Mouse (Mus musculus) mouse trophoblast stem cell (cell line): ENCODE results near the gene Ttll5.

ENCODE experiments used
- in situ Hi-C, 2 experiments: fragments of 300-500 bp; cut with MseI, MboI; formaldehyde crosslinking; loops; 2 replicates in 1 of 2; 3 replicates in 1 of 2; pipeline ENCODE4 v1.15.1; 2025

The Ttll5 gene

DNA sequence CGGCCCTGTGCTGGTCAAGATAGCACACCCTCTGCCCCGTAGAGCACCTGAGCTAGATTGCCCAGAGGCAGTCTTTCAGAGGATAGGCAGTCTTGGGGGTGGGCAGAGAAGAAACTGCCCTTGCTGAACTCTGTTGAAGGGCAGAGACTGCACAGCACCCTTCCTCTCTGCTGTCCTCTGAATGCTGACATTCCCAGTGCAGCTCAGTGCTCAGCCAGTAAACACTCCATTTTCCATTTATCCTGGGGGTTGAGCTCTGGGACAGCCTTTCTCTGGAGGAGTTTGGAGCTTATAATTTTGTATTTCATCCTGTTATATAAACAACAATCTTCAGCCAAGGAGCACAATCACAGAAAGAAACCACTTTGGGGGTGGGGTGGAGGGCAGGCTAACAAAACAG lies 138.7 kb downstream of the Ttll5 start:
- in situ Hi-C loops: no loop called here

GRCm38 (mm10) chr12:85963699-85964098 lies 139.2 kb downstream of the Ttll5 start:
- in situ Hi-C loops: no loop called here

- in situ Hi-C loops: no loop called here
Observed at GRCm38 (mm10) chr12:85964436-85964835, 140.0 kb downstream of the Ttll5 start.

DNA sequence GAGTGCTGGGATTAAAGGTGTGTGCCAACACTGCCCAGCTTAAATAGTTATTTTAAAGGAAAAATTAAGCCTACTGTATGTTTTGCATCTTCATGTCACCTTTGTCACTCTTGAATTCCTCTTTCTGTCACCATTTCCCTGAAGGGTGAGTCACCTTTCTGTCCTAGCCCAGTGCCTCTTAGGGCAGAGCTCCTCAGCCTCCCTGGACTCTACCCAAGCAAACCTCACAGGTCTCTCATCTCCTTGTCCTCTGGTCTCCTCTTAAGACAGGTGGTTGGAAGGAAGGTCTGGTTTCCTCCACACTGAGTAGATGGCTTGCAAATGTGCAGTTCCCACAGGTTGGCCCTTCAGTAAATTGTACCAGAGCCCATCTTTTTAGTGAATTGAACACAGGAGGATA lies 143.4 kb downstream of the Ttll5 start:
- in situ Hi-C loops: no loop called here

DNA sequence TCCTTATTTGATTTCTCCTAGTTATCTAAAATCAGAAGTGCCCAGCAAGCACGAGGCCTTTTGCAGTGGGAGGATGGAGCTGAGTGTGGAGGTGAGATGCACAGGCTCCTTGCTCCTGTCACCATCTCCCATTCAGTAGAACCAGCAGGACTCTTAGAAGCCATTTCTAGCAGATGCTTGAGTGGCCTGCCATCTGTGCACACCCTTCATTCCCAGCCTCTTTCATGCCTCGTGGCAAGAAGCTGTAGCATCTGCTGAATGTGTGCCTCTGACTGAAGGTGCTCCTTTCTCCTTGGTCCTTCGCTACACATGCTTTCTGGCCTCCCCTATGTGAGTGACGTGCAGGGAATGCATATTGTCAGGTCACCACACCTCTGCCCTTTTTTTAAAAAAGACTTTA lies 143.9 kb downstream of the Ttll5 start:
- in situ Hi-C loops: no loop called here

- in situ Hi-C loops: no loop called here
Observed at GRCm38 (mm10) chr12:85969571-85969970, 145.1 kb downstream of the Ttll5 start.

- in situ Hi-C loops: no loop called here
Observed at GRCm38 (mm10) chr12:85970191-85970590, 145.7 kb downstream of the Ttll5 start.

DNA sequence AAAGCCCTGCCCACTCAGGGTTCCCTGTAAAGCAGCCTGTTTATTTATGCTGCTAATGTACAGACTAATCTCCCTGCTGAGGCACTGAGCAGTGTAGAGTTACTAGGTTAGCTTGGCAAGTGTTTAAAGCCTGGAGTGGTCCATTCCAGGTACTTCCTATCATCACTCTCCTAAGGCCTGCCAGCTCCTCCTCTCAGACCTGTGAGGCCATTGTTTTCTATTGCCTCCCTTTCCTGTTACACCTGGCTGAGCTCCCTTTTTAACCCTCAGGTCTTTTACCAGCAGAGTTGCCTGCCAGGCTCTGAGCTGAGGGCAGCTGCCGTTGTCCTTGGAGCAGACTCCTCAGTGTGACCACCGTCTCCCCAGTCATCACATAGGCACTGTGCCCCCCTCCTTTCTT lies 146.3 kb downstream of the Ttll5 start:
- in situ Hi-C loops: no loop called here

DNA sequence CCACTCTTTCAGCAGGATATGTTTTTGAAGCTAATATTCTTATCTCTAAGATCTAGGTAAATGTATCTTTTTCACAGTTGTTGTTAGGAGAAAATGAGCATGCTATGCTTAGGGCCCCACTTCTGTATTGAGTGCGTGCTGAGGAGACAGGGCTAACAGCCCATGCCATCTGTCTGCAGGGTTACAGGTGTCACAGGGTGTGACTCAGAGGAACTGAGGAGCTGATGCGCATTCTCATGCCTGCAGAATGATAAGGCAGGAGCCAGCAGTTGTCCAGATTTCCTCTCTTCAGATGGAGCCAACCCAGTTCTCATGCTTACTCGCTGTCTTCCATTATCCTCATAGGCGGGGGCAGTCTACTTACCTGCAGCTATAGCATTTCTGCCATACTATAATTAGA lies 147.2 kb downstream of the Ttll5 start:
- in situ Hi-C loops: no loop called here

- in situ Hi-C loops: no loop called here
Observed at GRCm38 (mm10) chr12:85973526-85973925, 149.1 kb downstream of the Ttll5 start.

- in situ Hi-C loops: no loop called here
Observed at GRCm38 (mm10) chr12:85974030-85974429, 149.6 kb downstream of the Ttll5 start.

DNA sequence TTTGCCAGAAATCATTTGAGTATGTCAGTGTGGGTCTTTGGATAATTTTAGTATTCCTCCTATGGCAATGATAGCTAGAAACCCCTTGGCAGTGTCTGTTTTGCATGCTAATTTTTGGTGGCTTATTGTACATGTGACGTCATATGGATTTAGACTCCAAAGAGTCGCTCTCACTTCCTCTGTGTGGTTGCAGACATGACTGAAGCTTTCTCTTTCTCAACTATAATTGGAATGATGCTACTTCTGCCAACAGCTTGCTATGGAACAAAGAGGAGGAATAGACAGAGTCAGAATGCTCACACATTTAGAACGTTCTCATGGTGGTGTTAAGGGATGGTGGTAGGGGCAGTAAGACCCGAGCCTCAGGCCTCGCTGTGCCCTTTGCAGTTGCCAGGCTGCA lies 155.5 kb downstream of the Ttll5 start:
- in situ Hi-C loops: no loop called here

- in situ Hi-C loops: no loop called here
Observed at GRCm38 (mm10) chr12:85985524-85985923, 161.1 kb downstream of the Ttll5 start.

- in situ Hi-C loops: no loop called here
Observed at GRCm38 (mm10) chr12:85986024-85986423, 161.6 kb downstream of the Ttll5 start.

GRCm38 (mm10) chr12:85986540-85987443 lies 162.3 kb downstream of the Ttll5 start:
- in situ Hi-C loops: no loop called here

GRCm38 (mm10) chr12:85987444-85987889 lies 163.0 kb downstream of the Ttll5 start:
- in situ Hi-C loops: no loop called here

GRCm38 (mm10) chr12:85988121-85988520 lies 163.7 kb downstream of the Ttll5 start:
- in situ Hi-C loops: no loop called here

DNA sequence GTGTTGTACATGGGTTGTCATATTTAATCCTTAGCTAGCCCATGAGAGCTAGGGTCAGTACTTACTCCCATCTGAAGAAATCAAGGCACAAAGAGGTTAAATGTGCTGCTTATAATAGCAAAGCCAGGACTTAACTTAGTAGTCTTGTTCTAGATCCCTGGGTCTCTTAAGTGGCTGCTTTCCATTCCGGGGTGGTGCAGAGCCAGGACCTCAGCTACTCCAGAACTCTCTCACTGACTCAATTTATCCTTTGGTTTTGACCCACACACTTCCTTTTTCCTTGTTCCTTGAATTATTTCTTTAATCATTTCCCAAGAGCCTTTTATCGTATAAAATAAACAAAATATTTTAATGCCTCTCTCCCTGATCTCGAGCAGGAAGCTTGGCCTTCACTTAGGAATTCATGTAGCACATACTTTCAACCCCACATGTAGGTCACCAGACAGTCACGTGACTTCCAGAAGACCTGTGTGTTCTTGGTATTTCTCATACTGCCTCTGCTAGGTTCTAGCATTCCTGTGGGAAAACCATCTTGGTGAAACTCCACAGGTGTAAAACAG lies 164.4 kb downstream of the Ttll5 start:
- in situ Hi-C loops: no loop called here

GRCm38 (mm10) chr12:85992013-85992837 lies 167.8 kb downstream of the Ttll5 start:
- in situ Hi-C loops: no loop called here

DNA sequence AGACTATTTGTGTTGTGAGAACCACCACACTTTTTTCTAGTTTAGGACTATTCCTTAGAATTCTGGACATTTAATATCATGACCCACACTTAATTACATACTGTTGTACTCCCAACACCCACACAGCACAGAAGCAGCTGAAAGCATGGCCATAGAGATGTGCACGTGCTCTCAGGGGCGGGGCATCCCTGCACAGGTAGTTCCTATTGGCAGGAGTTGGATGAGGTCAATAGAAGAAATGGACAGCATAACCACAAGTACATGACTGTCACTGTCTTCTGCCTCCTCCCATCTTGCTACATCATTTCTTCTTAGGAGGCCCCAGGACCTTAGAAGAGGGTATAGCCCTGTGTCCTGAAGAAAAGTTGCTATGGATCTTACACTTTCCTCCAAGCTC lies 168.4 kb downstream of the Ttll5 start:
- in situ Hi-C loops: no loop called here

DNA sequence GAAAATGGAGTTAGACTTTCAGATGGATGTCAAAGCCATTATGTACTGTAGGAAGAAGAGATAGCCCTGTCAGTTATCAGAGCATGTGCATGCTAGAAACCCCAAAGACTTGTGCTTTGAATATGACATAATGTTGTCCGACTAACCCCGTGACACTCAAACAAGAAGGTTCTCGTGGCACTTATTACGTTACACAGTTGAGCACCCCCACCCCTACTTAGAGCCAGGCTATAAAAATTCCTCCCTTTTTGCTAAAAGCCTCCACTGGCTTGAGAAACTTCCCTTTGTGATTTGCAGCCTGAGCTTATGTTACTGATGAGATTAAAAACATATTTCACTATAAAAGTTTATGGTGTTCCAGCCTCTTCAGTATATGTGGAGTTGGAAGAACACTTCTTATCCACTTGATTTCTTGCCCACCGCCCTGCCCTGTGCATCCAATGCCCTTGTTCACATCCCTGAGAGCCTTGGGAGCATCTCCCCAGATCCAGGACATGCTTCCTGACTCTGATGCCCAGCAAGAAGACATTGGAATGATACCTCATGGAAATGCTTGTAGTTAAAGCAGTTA lies 169.4 kb downstream of the Ttll5 start:
- in situ Hi-C loops: no loop called here

- in situ Hi-C loops: no loop called here
Observed at GRCm38 (mm10) chr12:86000641-86001073, 176.2 kb downstream of the Ttll5 start.
